Mouse (Mus musculus) heart, embryonic 10.5 days (tissue): ENCODE data around the gene Loxl3. TPM values are rescaled to one million over a fixed set of nuclear protein-coding genes. Genes with fewer than 3 reads are reported as not detected.

Experiments
- DNase-seq: peaks from one replicate; pipeline ENCODE4 v3.0.0-alpha.2; 2017; ENCODE audit warnings: low spot score
- H3K27ac ChIP-seq: fragments of 300-500 bp; sonication (generic); 2 replicates; pipeline ENCODE4 v1.5.1; 2016; ENCODE audit warnings: mild to moderate bottlenecking
- H3K27me3 ChIP-seq: fragments of 300-500 bp; sonication (generic); 2 replicates; pipeline ENCODE4 v1.6.1; 2016; ENCODE audit warnings: mild to moderate bottlenecking; ENCODE audit not compliant: poor library complexity, insufficient read depth, severe bottlenecking
- H3K36me3 ChIP-seq: fragments of 300-500 bp; sonication (generic); 2 replicates; pipeline ENCODE4 v1.6.1; 2016; ENCODE audit warnings: mild to moderate bottlenecking, moderate library complexity
- H3K4me1 ChIP-seq: fragments of 300-500 bp; sonication (generic); 2 replicates; pipeline ENCODE4 v1.6.1; 2016; ENCODE audit warnings: mild to moderate bottlenecking
- H3K4me3 ChIP-seq: fragments of 300-500 bp; sonication (generic); 2 replicates; pipeline ENCODE4 v1.5.1; 2016; ENCODE audit warnings: mild to moderate bottlenecking, moderate library complexity
- H3K9me3 ChIP-seq: fragments of 300-500 bp; sonication (generic); 2 replicates; pipeline ENCODE4 v1.6.1; 2016; ENCODE audit warnings: mild to moderate bottlenecking, moderate library complexity
- WGBS: fragments of 180-500 bp; shearing (Covaris S2); methylation state at CpG from one replicate; pipeline ENCODE4 v1.1.7; 2016; 5-methylcytosine and 5-hydroxymethylcytosine counted together
- polyA plus RNA-seq: library from polyadenylated mRNA; unstranded; fragments of >200 nt; fragmentation: Nextera tagmentation; extraction: Ambion mirVana; gene quantifications from 2 replicates; pipeline ENCODE4 v1.2.1, GENCODE M21; 2016

The Loxl3 gene
- polyA plus RNA-seq, 1 experiment from 2014 or later: 9.8 TPM

- H3K27me3 ChIP-seq: peaks cover 85% of the 10 kb centered on the region
- no peak overlapping the region for H3K27ac ChIP-seq
- peaks cover 39% of the 10 kb centered on the region for H3K4me1 ChIP-seq
- DNase-seq: no peak
- no peak overlapping the region for H3K4me3 ChIP-seq
- H3K36me3 ChIP-seq: peaks cover 29% of the 10 kb centered on the region
- no peaks in the 10 kb centered on the region for H3K9me3 ChIP-seq
- WGBS: 11% methylated on average over 5 of the region's 5 CpGs
These were observed 49.5 kb downstream of the Loxl3 start for GRCm38 (mm10) chr6:83083497-83083896.

GRCm38 (mm10) chr6:83084477-83084876, 50.5 kb downstream of the Loxl3 start:
- Histone ChIP-seq H3K9me3 (no peaks in the 10 kb centered on the region), H3K36me3 (peaks cover 29% of the 10 kb centered on the region), H3K27me3 (peaks cover 92% of the 10 kb centered on the region), H3K4me1 (peaks cover 32% of the 10 kb centered on the region), H3K27ac (no peak overlapping the region), H3K4me3 (no peak overlapping the region)
- WGBS: 9% methylated on average over 6 of the region's 6 CpGs
- DNase-seq: no peak

GRCm38 (mm10) chr6:83086121-83087035, 52.4 kb downstream of the Loxl3 start, which contains the start of gene Lbx2:
TSS of gene Lbx2 (plus strand) at chr6:83086367.
- no peaks in the 10 kb centered on the region for H3K9me3 ChIP-seq
- H3K36me3 ChIP-seq: peaks cover 13% of the 10 kb centered on the region
- peaks cover 29% of the 10 kb centered on the region for H3K4me1 ChIP-seq
- DNase-seq: no peak
- H3K27ac ChIP-seq: no peak within 1 kb of the TSS; the same call in 1 of the 2 replicates
- H3K4me3 ChIP-seq: peak within 1 kb of the TSS; percentile 55
- 2% methylated on average over 42 of the region's 42 CpGs for WGBS
- peaks cover 89% of the 10 kb centered on the region for H3K27me3 ChIP-seq

- Histone ChIP-seq H3K27ac (no peak overlapping the region; the same call in 1 of the 2 replicates), H3K36me3 (peaks cover 3% of the 10 kb centered on the region), H3K27me3 (peaks cover 79% of the 10 kb centered on the region), H3K4me1 (peaks cover 29% of the 10 kb centered on the region), H3K9me3 (no peaks in the 10 kb centered on the region), H3K4me3 (peak overlapping the region; percentile 55)
- WGBS: 2% methylated on average over 47 of the region's 47 CpGs
- no peak for DNase-seq
These were observed 53.4 kb downstream of the Loxl3 start for GRCm38 (mm10) chr6:83087205-83087925.

GRCm38 (mm10) chr6:83087926-83088260, 53.9 kb downstream of the Loxl3 start:
- peaks cover 79% of the 10 kb centered on the region for H3K27me3 ChIP-seq
- no peaks in the 10 kb centered on the region for H3K36me3 ChIP-seq
- no peaks in the 10 kb centered on the region for H3K9me3 ChIP-seq
- WGBS: 10% methylated on average over 9 of the region's 9 CpGs
- DNase-seq: no peak
- no peak overlapping the region for H3K27ac ChIP-seq
- H3K4me1 ChIP-seq: peaks cover 29% of the 10 kb centered on the region
- H3K4me3 ChIP-seq: peak overlapping the region; percentile 55

GRCm38 (mm10) chr6:83092416-83093127, 58.6 kb downstream of the Loxl3 start:
- Histone ChIP-seq H3K9me3 (no peaks in the 10 kb centered on the region), H3K36me3 (no peaks in the 10 kb centered on the region), H3K4me1 (peaks cover 12% of the 10 kb centered on the region), H3K27ac (no peak overlapping the region), H3K27me3 (peaks cover 54% of the 10 kb centered on the region), H3K4me3 (no peak overlapping the region)
- WGBS: 33% methylated on average over 6 of the region's 6 CpGs
- no peak for DNase-seq

- Histone ChIP-seq H3K4me3 (no peak overlapping the region), H3K27ac (no peak overlapping the region), H3K27me3 (peaks cover 37% of the 10 kb centered on the region; the same call in 1 of the 2 replicates), H3K36me3 (no peaks in the 10 kb centered on the region), H3K9me3 (no peaks in the 10 kb centered on the region), H3K4me1 (peaks cover 3% of the 10 kb centered on the region; the same call in 1 of the 2 replicates)
- 43% methylated on average over 6 of the region's 6 CpGs for WGBS
- no peak for DNase-seq
These were observed 62.0 kb downstream of the Loxl3 start for GRCm38 (mm10) chr6:83095968-83096367.

- no peak overlapping the region for H3K27ac ChIP-seq
- H3K27me3 ChIP-seq: peaks cover 38% of the 10 kb centered on the region; the same call in 1 of the 2 replicates
- H3K4me1 ChIP-seq: peaks cover 23% of the 10 kb centered on the region
- no peak for DNase-seq
- no peak overlapping the region for H3K4me3 ChIP-seq
- no peaks in the 10 kb centered on the region for H3K9me3 ChIP-seq
- 79% methylated on average over 2 of the region's 2 CpGs for WGBS
- no peaks in the 10 kb centered on the region for H3K36me3 ChIP-seq
These were observed 64.4 kb downstream of the Loxl3 start for GRCm38 (mm10) chr6:83098411-83098810.

- Histone ChIP-seq H3K9me3 (no peaks in the 10 kb centered on the region), H3K27ac (peak within 1 kb of the TSS; percentile 93), H3K27me3 (peaks cover 23% of the 10 kb centered on the region; the same call in 1 of the 2 replicates), H3K4me1 (peaks cover 24% of the 10 kb centered on the region), H3K36me3 (0 out of 2 replicates have a peak, but pooled peaks cover 2% of the 10 kb centered on the region), H3K4me3 (peak within 1 kb of the TSS; percentile 79)
- under 1% methylated on average over 25 of the region's 25 CpGs for WGBS
- DNase-seq: peak; percentile 94
These were observed 67.3 kb downstream of the Loxl3 start, which contains the start of the genes Ccdc142 and Gm42688 for GRCm38 (mm10) chr6:83101316-83101687. TSS of gene Ccdc142 (plus strand) at chr6:83101601. TSS of gene Gm42688 (plus strand) at chr6:83101617.

- Histone ChIP-seq H3K27ac (peak overlapping the region; percentile 93), H3K27me3 (peaks cover 20% of the 10 kb centered on the region; the same call in 1 of the 2 replicates), H3K9me3 (no peaks in the 10 kb centered on the region), H3K4me3 (peak overlapping the region; percentile 79), H3K36me3 (0 out of 2 replicates have a peak, but pooled peaks cover 5% of the 10 kb centered on the region), H3K4me1 (peaks cover 24% of the 10 kb centered on the region)
- peak; percentile 88 for DNase-seq
- WGBS: under 1% methylated on average over 74 of the region's 74 CpGs
These were observed 67.9 kb downstream of the Loxl3 start for GRCm38 (mm10) chr6:83101688-83102556.
